Mouse (Mus musculus): Measurements from ENCODE around the gene Iltifb. TPM values are rescaled to one million over a fixed set of nuclear protein-coding genes. Genes with fewer than 3 reads are reported as not detected.

Iltifb gene
- not detected for polyA plus RNA-seq (2014; fragmentation: Illumina TruSeq; extraction: RNeasy Lipid Tissue Mini Kit (QIAGEN cat#74804); ENCODE audit: low read depth, low replicate concordance)

GRCm38 (mm10) chr10:118294938-118295337 lies at the start of gene Iltifb:
Gene Iltifb, minus strand, starts transcription at chr10:118295038.

GRCm38 (mm10) chr10:118343155-118343554 lies 48.3 kb upstream of the Iltifb start, which contains the start of gene Gm9046:
Gene Gm9046, minus strand, starts transcription at chr10:118343255.

GRCm38 (mm10) chr10:118337731-118338130 lies 42.9 kb upstream of the Iltifb start, which contains the start of gene Gm9045:
Gene Gm9045, minus strand, starts transcription at chr10:118337831.

GRCm38 (mm10) chr10:118332308-118332707 lies 37.5 kb upstream of the Iltifb start, which contains the start of gene Gm9044:
Gene Gm9044, minus strand, starts transcription at chr10:118332408.

GRCm38 (mm10) chr10:118326869-118327268 lies 32.0 kb upstream of the Iltifb start, which contains the start of gene Gm9040:
Gene Gm9040, minus strand, starts transcription at chr10:118326969.

GRCm38 (mm10) chr10:118258388-118258787 lies 36.5 kb downstream of the Iltifb start, which contains the start of gene Gm32802:
Gene Gm32802, plus strand, starts transcription at chr10:118258688.

GRCm38 (mm10) chr10:118240680-118241079 lies 54.2 kb downstream of the Iltifb start, which contains the start of gene Gm32717:
Gene Gm32717, minus strand, starts transcription at chr10:118240780.

Other genes with a start within 250 kb of the Iltifb start
- 6.1 TPM for gene Mdm1, start 153.2 kb downstream of the Iltifb start, polyA plus RNA-seq (2014; fragmentation: Illumina TruSeq; extraction: RNeasy Lipid Tissue Mini Kit (QIAGEN cat#74804); ENCODE audit: low read depth, low replicate concordance)
- not detected for gene Il22, start 90.1 kb downstream of the Iltifb start, polyA plus RNA-seq (2014; fragmentation: Illumina TruSeq; extraction: RNeasy Lipid Tissue Mini Kit (QIAGEN cat#74804); ENCODE audit: low read depth, low replicate concordance)
- not detected for gene Gm32717, start 54.3 kb downstream of the Iltifb start, polyA plus RNA-seq (2014; fragmentation: Illumina TruSeq; extraction: RNeasy Lipid Tissue Mini Kit (QIAGEN cat#74804); ENCODE audit: low read depth, low replicate concordance)
- not detected for gene Gm32802, start 36.4 kb downstream of the Iltifb start, polyA plus RNA-seq (2014; fragmentation: Illumina TruSeq; extraction: RNeasy Lipid Tissue Mini Kit (QIAGEN cat#74804); ENCODE audit: low read depth, low replicate concordance)
- gene Gm9040, start 31.9 kb upstream of the Iltifb start, polyA plus RNA-seq (2014; fragmentation: Illumina TruSeq; extraction: RNeasy Lipid Tissue Mini Kit (QIAGEN cat#74804); ENCODE audit: low read depth, low replicate concordance) = not detected
- gene Gm9044, start 37.4 kb upstream of the Iltifb start, polyA plus RNA-seq (2014; fragmentation: Illumina TruSeq; extraction: RNeasy Lipid Tissue Mini Kit (QIAGEN cat#74804); ENCODE audit: low read depth, low replicate concordance) = not detected
- gene Gm9045, start 42.8 kb upstream of the Iltifb start, polyA plus RNA-seq (2014; fragmentation: Illumina TruSeq; extraction: RNeasy Lipid Tissue Mini Kit (QIAGEN cat#74804); ENCODE audit: low read depth, low replicate concordance) = not detected
- not detected for gene Gm9046, start 48.2 kb upstream of the Iltifb start, polyA plus RNA-seq (2014; fragmentation: Illumina TruSeq; extraction: RNeasy Lipid Tissue Mini Kit (QIAGEN cat#74804); ENCODE audit: low read depth, low replicate concordance)
- not detected for gene Gm9048, start 53.6 kb upstream of the Iltifb start, polyA plus RNA-seq (2014; fragmentation: Illumina TruSeq; extraction: RNeasy Lipid Tissue Mini Kit (QIAGEN cat#74804); ENCODE audit: low read depth, low replicate concordance)
- not detected for gene Gm9049, start 59.1 kb upstream of the Iltifb start, polyA plus RNA-seq (2014; fragmentation: Illumina TruSeq; extraction: RNeasy Lipid Tissue Mini Kit (QIAGEN cat#74804); ENCODE audit: low read depth, low replicate concordance)
- gene Ifng, start 146.0 kb upstream of the Iltifb start, polyA plus RNA-seq (2014; fragmentation: Illumina TruSeq; extraction: RNeasy Lipid Tissue Mini Kit (QIAGEN cat#74804); ENCODE audit: low read depth, low replicate concordance) = not detected